Mouse (Mus musculus): ENCODE results near the gene Pabpc1l.

The Pabpc1l gene

DNA sequence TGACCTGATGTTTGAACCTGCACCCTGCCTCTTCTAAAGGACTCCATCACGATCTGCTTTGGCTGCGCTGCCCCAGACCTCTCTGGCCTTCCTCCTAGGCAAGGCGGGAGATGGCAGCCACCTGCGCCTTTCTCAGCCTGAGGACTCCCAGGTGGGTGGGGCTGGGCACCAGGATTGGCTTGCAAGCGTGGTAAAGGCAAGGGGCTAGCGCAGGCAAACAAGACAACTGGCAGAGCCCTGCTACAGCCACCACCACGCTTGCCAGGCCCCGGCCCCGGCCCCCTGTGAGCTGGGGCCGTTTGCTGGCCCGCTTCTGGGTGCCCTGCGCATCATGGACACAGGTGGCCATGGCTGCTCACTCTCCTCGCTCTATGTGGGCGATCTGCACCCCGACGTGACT lies at the start of gene Pabpc1l:
Gene Pabpc1l, plus strand, starts transcription at position 301 of the 400 bp plus-strand sequence.
- in situ Hi-C loops (cut with MboI, MseI), result no loop called here

DNA sequence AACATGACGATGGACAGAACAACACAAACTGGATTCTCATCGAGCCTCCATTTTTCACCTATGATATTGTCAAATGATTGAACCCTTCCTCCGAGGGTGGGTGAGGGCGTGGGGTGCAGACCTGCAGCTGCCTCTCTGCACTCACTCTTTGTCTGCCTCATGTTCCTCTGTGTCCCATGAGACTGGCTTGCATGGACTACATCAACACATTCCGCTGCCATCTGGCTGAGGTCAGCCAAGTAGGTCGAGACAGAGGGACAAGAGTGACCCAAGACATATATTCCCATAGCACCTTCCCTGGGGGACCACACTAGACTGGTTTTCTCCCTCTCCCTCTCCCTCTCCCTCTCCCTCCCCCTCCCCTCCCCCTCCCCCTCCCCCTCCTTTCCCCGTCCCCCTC lies 48.8 kb upstream of the Pabpc1l start:
- in situ Hi-C loops (cut with MboI, MseI), result no loop called here

DNA sequence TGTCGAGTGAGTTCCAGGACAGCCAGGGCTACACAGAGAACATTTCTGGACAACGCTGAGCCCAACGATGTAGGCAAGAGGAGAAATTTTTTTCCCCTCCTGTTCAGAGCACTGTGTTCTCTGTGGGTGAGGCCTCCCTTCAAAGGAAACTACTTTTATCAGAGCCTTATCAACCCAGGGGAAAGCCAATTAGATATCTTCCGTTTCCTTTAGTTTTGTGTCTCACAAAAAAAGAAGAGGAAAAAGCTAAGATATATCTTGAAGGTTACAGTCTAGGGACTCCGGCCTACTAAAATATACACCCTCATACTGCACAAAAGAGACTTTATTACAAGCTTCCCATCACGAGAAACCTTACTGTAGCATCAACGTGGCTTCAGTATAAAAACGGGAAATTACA lies 38.0 kb upstream of the Pabpc1l start:
- in situ Hi-C loops (cut with MboI, MseI), result no loop called here

DNA sequence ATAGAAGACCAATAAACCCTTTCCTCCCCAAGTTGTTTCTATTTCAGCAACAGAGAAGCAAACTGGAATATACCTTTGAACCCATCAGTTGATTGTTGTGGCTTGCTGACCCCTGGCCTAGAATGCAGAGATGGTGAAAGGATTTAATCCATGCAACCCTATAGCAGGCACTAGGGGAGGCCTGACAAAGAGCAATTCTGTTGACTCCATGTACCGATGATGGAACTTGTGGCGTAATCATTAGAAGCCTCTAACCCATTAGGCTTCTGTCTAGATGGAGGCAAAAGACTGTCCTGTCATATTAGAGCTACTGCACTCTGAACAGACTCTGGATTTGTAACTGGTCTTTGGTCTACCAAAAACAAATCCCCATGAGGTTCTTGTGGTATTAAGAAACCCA lies 32.4 kb upstream of the Pabpc1l start:
- in situ Hi-C loops (cut with MboI, MseI), result no loop called here

DNA sequence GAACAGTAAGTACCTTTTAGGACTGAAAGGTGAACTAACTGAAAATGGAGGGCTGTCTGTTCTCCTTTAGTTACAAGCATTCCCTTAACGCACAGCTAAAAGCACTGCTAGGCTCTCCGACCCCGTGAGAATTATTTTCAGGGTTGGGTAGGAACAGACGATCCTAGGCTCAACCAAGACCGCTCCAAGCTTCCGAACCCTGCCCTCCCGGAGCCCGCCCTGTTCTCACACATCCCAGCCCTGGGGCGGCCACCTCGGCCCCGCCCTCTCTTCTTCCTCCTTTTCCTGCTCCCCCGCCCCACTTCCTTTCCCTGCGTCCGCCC lies 30.6 kb upstream of the Pabpc1l start, which contains the start of gene Ywhab:
Gene Ywhab, plus strand, starts transcription at position 307 of the 323 bp plus-strand sequence.
- in situ Hi-C loops (cut with MboI, MseI), result no loop called here

DNA sequence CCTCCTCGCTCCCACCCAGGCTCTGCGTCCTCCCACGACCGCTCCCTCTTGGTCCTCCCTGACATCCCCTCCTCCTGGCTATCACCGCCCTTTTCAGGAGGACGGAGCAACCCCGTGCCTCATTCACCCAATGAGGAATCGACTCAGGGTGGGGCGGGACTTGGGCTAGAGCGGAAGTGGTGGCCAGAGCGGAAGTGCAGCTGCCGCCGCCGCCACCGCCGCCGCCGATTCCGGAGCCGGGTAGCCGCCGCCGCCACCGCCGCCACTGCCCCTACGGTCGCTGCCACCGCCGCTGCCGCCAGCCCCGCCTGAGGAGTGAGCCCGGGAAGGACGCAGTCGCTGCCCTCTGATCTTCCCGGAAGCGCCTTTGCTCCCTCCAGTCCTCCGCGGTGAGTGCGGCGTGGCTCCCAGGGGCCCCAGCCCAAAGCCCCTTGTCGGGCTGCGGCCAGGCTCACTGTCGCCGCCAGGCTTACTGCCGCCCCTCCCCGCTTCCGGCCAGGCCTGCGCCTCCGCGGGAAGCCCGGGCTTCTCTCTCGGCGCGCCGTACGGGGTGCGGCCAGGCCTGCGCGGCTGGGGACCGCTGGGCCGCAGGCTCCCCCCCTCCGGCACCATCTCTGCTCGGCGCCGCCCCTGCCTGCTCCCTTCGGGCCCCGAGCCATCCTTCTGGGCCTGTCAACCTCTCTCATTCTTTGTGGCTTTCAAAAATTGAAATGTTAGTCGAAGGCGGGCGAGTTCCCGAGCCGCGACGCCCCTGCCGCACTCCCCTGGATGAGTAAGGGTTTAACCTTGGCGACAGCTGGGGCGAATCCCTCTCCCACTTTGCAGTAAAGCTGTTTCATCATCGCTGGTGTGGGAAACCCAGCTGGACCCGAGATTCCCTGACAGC lies 30.0 kb upstream of the Pabpc1l start:
- in situ Hi-C loops (cut with MboI, MseI), result no loop called here

DNA sequence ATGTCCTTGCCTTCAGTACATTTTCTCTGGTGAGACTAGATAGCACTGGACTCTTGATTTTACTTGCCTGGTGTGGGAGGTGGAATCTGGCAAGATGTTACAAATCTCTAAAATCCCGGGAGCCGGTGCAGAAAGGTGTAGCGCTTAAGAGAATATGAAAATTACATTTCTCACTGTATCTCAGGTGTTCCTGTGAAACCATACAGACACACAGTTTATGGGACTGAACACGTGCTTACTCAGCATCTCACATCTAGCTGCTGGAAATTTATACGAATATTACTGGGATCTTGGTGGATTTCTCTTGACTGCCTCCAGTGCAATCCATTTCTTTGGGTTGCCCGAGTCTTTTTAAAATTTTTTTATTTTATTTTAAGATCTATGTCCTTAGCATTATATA lies 29.0 kb upstream of the Pabpc1l start:
- in situ Hi-C loops (cut with MboI, MseI), result no loop called here

DNA sequence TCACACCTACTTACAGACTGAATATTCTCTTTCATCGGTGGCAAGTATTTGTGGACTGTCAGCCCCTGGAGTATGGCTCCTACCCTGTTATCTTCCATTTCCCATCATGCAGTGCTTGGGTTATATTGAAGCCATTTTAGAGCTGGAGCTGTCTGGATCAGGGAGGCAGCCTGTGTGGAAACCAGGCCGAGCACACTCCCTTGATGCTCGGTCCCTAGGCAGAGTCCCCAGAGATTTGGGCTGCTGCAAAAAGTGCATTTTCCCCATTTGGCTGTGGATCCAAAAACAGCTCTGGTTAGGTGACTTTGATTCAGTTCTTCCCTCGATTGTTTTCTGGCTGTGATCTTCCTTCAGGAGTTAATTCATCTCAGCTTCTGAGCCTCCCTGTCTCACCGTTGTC lies 28.4 kb upstream of the Pabpc1l start:
- in situ Hi-C loops (cut with MboI, MseI), result no loop called here

DNA sequence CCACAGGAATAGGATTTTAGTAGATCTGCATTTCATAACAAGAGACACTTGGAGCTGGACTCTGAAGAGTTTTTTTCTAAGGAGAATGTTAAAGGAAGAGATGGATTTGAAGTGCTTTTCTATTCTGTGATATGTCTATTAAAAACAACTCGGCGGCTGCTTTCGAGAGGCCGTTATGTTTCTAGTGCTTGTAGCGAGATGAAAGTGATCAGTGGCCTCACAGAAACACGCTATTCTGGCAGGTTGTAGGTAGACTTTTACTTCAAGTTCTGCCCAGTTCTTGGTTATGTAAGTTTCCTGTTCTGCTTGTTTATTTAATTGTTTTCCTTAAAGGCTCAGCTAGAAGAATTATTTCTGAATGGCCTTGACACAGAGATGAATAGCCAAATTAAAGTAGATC lies 26.3 kb upstream of the Pabpc1l start:
- in situ Hi-C loops (cut with MboI, MseI), result no loop called here

DNA sequence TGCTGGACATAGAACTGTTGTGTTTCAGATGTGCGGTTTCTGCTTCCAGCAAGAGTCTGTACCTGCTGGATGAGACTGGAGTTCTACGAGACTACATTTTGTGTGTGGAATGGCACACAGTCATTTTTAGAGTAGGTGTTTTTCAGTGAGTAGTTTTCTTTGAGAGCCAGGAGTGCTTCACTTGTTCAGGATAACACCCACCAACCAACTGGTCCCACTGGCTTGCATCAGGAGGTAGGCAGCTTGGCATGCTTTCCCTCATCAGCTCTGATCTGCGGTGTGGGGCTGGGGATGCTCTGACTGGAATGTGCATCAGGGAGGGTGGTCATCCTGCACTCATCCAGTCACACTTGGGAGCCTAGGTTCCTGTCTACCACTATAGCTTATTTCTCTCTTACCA lies 22.6 kb upstream of the Pabpc1l start:
- in situ Hi-C loops (cut with MboI, MseI), result loop anchor here (5.0 kb wide), 1 partner anchor 90 kb away; no protein-coding TSS in a partner anchor

DNA sequence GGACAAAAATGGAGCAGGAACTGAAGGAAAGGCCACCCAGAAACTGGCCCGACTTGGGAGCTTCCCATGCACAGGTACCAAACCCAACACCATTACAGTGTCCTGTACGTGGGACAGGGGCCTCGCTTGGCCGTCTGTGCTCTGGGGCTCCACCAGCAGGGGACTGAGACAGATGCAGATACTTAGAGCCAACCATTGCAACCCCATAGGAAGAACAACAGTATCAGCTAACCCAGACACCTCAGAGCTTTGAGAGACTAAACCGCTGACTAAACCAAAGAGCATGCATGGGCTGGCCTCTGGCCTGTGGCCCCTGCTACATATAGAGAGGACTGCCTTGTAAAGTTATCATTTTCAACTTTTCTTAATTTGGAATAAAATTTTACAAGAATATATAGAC lies 20.7 kb upstream of the Pabpc1l start:
- in situ Hi-C loops (cut with MboI, MseI), result loop anchor here (5.0 kb wide), 1 partner anchor 88 kb away; no protein-coding TSS in a partner anchor

DNA sequence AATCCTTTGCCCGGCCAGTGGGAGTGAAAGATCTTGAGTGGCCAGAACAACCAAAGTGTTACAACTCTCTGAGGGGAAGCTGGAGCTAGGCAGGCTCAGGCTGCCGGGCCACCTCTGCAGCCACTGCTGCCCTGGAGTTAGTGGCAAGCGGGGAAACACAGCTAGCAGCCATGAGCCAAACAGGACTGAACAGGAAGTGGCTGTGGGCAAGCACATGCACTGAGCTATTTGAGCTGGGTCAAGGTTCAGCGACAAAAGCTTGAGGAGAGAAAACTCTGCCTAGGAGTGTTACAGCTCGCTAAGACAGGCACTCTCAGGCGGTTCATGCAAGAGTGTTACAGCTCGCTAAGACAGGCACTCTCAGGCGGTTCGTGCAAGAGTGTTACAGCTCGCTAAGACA lies 18.3 kb upstream of the Pabpc1l start:
- in situ Hi-C loops (cut with MboI, MseI), result no loop called here

DNA sequence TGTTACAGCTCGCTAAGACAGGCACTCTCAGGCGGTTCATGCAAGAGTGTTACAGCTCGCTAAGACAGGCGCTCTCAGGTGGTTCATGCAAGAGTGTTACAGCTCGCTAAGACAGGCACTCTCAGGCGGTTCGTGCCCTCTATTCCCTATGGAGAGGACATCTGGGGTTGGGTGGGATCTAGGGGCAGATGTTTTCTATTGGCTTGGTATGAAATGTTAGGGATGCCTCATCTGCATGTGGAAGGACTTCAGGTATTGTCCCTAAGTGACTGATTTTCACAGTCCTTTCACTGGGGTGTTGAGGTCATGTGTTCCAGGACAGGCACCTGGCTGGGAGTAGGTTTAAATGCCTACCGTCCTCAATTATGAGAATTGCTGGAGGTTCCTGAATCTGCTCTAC lies 17.7 kb upstream of the Pabpc1l start:
- in situ Hi-C loops (cut with MboI, MseI), result no loop called here

DNA sequence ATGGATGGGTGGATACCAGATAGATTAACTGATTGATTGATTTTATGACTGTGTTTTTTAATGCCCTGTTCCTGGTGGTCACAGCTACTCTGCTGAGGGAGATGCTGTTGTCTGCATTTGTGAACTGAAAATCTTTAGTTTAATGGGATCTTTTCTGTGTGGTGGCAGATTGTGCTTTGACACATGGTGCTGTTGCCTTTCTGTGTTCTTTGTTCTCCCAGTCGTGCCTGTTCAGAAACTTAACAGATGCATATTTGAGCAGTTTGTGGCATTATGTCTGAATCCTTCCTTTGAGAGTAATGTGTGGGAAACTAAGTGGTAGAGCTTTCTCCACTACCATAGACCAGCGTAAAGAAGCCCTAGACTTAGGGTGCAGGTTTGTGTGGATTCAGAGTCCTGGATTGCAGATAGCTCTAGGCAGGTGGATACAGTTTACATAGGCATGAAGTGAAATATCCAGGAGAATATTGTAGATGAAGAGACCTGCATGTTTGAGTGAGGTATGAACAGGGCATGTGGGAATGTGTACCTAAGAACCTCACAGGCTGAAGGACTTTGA lies 17.2 kb upstream of the Pabpc1l start:
- in situ Hi-C loops (cut with MboI, MseI), result no loop called here

DNA sequence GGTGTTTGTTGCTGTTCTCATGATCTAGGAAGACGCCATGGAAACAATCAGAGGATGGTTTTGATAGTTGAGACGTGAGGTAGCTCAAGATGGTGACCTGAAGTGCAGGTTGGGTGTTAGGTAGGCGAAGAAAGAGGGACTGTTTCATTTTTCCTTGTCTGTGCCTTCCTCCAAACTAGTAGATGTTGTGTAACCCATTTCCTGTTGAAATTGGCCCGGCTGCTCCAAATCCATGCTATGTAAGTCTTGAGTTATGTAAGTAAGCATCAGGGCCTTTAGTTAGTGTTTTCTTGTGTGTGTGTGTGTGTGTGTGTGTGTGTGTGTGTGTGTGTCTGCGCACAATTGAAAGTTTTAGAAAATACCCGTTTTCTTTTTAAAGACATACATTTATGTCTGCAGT lies 16.0 kb upstream of the Pabpc1l start:
- in situ Hi-C loops (cut with MboI, MseI), result no loop called here

DNA sequence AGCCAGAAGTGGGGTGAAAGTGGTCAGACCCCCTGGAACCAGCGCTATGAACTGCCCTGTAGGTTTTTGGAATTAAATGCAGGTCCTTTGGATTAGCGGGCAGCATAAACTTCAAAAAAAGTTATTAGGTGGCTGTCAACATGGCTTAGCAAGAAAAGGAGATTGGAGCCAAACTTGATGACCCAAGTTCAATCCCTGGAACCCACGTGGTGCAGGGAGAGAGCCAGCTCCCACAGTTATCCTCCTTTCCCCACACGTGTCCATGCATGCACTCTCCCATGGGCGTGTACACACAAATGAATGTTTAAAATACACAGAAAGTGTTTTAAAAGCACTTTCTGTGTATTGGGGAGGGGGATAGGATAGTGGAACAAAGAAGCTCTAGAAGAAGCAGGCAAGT lies 14.8 kb upstream of the Pabpc1l start:
- in situ Hi-C loops (cut with MboI, MseI), result no loop called here

DNA sequence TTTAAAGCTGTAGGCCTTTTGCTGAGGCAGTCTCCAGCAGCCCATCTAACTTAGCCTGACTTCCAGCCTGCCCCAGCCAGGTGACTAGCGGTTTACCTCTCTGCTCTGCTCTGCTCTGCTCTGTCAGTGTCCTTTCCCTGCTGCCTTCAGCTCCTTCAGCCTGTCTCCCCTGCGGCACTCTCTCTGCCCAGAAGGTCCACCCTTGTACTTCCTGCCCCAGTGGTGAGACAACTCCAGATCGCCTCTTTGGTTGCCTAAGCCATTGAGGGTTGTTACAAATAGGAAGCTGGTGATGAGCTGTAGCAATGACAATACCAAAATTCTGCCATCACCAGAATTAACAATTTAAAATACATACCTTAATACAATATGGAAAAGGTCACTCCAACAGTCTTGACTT lies 14.3 kb upstream of the Pabpc1l start:
- in situ Hi-C loops (cut with MboI, MseI), result no loop called here

DNA sequence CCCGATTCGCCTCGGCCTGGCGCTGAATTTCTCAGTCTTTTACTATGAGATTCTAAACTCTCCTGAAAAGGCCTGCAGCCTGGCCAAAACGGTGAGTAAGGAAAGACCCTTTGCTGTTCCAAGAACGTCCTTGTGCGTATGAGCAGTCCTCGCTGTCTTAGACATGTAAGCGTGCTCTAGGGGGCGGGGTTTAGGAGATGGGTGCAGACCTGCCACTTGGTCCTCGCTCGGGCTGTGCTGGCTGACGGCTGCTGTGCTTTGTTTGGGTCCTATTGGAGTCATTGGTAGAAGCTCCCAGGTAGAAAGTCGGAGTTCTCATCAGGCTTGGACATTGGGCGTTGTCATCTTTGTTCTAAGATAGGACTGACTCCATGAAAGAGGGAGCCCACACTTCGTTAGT lies 9.9 kb upstream of the Pabpc1l start:
- in situ Hi-C loops (cut with MboI, MseI), result no loop called here

DNA sequence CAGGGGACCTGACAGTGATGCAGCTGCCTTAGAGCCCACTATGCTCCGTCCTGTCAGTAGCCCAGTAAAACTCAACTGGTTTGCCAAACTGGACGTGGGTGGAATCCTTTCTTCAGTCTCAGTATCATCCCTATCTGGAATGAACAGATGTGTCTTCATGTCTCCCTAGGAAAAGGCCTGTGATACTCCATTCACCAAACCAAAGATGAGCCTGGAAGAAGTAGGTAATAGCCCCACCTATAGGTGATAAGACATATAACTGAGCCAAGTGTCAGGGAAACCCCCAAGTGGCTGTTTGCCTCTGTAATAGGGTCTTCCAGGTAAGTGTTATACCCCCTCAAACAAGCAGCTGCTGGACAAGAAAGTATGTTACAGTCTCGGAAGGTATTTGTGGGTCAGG lies 6.3 kb upstream of the Pabpc1l start:
- in situ Hi-C loops (cut with MboI, MseI), result no loop called here

DNA sequence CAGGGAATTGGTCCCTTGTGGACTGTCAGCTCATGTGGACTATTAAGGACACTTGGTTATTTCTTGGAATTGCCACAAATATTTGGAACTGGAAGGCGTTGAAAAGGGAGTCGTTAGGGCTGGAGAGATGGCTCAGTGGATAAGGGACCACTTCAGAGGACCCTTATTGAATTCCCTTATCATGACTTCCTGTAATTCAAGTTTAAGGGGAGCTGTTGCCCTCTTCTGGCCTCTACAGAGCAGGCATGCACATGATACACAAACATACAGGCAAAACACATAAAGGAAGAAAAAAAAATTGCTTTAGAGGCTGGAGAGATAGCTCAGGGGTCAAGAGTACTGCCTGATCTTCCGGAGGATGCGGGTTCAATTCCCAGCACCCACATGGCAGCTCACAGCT lies 5.3 kb upstream of the Pabpc1l start:
- in situ Hi-C loops (cut with MboI, MseI), result no loop called here

DNA sequence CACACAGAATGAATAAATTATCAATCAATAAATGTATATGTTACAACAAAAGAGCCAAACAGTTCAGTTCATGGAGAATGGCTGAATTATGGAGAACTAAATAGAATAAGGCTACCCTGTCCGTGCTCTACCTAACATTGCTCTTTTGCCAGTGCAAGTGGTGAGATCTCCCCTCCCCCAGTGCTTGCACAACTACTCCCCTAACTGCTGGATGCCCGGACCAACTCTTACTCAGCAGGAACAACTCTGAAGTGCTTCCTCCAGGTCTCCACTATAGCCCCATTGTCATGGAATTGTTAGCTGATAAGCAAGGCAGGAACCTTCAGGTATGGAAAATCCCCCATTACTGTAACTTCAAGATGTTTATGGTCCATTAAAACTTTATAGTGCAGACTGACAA lies 3.1 kb upstream of the Pabpc1l start:
- in situ Hi-C loops (cut with MboI, MseI), result no loop called here

DNA sequence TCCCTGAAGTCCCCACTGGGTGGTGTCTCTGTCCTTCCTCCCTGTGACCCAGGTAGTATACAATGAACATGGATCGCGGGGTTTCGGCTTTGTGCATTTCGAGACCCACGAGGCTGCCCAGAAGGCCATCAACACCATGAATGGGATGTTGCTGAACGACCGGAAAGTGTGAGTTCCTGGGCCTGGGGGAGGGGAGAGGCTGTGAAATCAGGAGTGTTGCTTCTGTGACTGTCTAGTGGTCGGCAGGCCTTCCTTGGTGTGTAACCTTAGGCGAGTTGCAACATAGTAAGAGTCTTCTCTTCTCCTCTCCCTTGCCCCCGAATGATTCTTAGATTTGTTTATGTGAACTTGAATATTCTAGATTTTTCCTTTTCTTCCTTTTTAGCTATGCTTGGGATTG lies 5.9 kb downstream of the Pabpc1l start:
- in situ Hi-C loops (cut with MboI, MseI), result no loop called here

DNA sequence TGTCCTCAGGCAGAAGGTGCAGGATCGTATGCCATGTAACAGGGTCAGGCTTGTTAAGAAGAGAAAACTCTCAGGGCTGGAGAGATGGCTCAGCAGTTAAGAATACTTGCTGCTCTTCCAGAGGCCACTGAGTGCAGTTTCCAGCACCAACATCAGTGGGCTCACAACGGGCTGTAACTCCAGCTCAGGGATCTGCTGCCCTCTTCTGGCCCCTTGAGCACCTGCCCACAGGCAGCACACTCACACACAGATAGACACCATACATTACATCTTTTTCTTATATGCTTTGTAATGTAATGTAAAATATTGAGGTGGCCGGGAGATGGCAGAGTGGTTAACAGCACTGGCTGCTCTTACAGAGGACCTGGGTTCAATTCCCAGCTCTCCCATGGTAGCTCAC lies 7.7 kb downstream of the Pabpc1l start:
- in situ Hi-C loops (cut with MboI, MseI), result no loop called here
